Mouse (Mus musculus): ENCODE data around the gene Ppp6r3.

GRCm38 (mm10) chr19:3613991-3614390, 38.4 kb upstream of the Ppp6r3 start:
- TF ChIP-seq CTCF (IDR thresholded peaks at IDR 0.05; ENCODE audit: low read depth): no peak
- TF ChIP-seq EP300 (IDR thresholded peaks at IDR 0.05; ENCODE audit: low read depth): no peak

All from heart, postnatal 0 days (tissue).